Mouse (Mus musculus) forebrain, embryonic 10.5 days (tissue): ENCODE results near the gene Ccdc85c. TPM values are rescaled to one million over a fixed set of nuclear protein-coding genes. Genes with fewer than 3 reads are reported as not detected.
A peak's percentile ranks its signal among the peaks of the same experiment; 100 is the strongest.

Experiments
- DNase-seq: peaks from one replicate; pipeline ENCODE4 v3.0.0-alpha.2; 2017; ENCODE audit warnings: low spot score; ENCODE audit errors: extremely low spot score
- H3K27ac ChIP-seq: fragments of 300-500 bp; sonication (generic); 2 replicates; pipeline ENCODE4 v1.5.1; 2016; ENCODE audit warnings: mild to moderate bottlenecking
- H3K27me3 ChIP-seq: fragments of 300-500 bp; sonication (generic); 2 replicates; pipeline ENCODE4 v1.6.1; 2016; ENCODE audit warnings: mild to moderate bottlenecking; ENCODE audit not compliant: poor library complexity, severe bottlenecking
- H3K36me3 ChIP-seq: fragments of 300-500 bp; sonication (generic); replicated peaks from 2 replicates; pipeline ENCODE4 v1.6.1; 2016; ENCODE audit warnings: mild to moderate bottlenecking, moderate library complexity
- H3K4me1 ChIP-seq: fragments of 300-500 bp; sonication (generic); 2 replicates; pipeline ENCODE4 v1.6.1; 2016
- H3K4me3 ChIP-seq: fragments of 300-500 bp; sonication (generic); 2 replicates; pipeline ENCODE4 v1.5.1; 2016; ENCODE audit warnings: mild to moderate bottlenecking, moderate library complexity
- H3K9me3 ChIP-seq: fragments of 300-500 bp; sonication (generic); 2 replicates; pipeline ENCODE4 v1.6.1; 2016; ENCODE audit warnings: mild to moderate bottlenecking, moderate library complexity
- WGBS: fragments of 180-500 bp; shearing (Covaris S2); methylation state at CpG from one replicate; pipeline ENCODE4 v1.1.7; 2016; 5-methylcytosine and 5-hydroxymethylcytosine counted together
- polyA plus RNA-seq: library from polyadenylated mRNA; unstranded; fragments of >200 nt; fragmentation: Nextera tagmentation; extraction: Ambion mirVana; gene quantifications from 2 replicates; pipeline ENCODE4 v1.2.1, GENCODE M21; 2016

Ccdc85c gene
- polyA plus RNA-seq, 1 experiment from 2014 or later: 14.6 TPM

- Histone ChIP-seq H3K36me3 (peaks cover 100% of the 10 kb centered on the region), H3K4me1 (no peaks in the 10 kb centered on the region)
- 88% methylated on average over 4 of the region's 4 CpGs for WGBS
Observed at GRCm38 (mm10) chr12:108198447-108198846, 76.8 kb downstream of the Ccdc85c start.

GRCm38 (mm10) chr12:108195761-108196160 is 79.5 kb downstream of the Ccdc85c start:
- no peak overlapping the region for H3K4me3 ChIP-seq
- H3K4me1 ChIP-seq: no peaks in the 10 kb centered on the region
- H3K9me3 ChIP-seq: no peaks in the 10 kb centered on the region
- peaks cover 100% of the 10 kb centered on the region for H3K36me3 ChIP-seq
- no peaks in the 10 kb centered on the region for H3K27me3 ChIP-seq
- no peak overlapping the region for H3K27ac ChIP-seq
- 95% methylated on average over 11 of the region's 11 CpGs for WGBS
- no peak for DNase-seq

More at GRCm38 (mm10) chr12:108198447-108198846, 76.8 kb downstream of the Ccdc85c start:
- Histone ChIP-seq H3K9me3 (no peaks in the 10 kb centered on the region), H3K27me3 (no peaks in the 10 kb centered on the region), H3K4me3 (no peak overlapping the region), H3K27ac (no peak overlapping the region)
- no peak for DNase-seq

GRCm38 (mm10) chr12:108193878-108194277 is 81.3 kb downstream of the Ccdc85c start:
- DNase-seq: no peak
- WGBS: 93% methylated on average over 5 of the region's 5 CpGs
- Histone ChIP-seq H3K36me3 (peaks cover 100% of the 10 kb centered on the region), H3K4me3 (no peak overlapping the region), H3K27me3 (no peaks in the 10 kb centered on the region), H3K9me3 (no peaks in the 10 kb centered on the region), H3K27ac (no peak overlapping the region), H3K4me1 (no peaks in the 10 kb centered on the region)

GRCm38 (mm10) chr12:108187541-108188091 is 87.6 kb downstream of the Ccdc85c start:
- no peaks in the 10 kb centered on the region for H3K4me1 ChIP-seq
- no peak overlapping the region for H3K27ac ChIP-seq
- H3K9me3 ChIP-seq: no peaks in the 10 kb centered on the region
- H3K27me3 ChIP-seq: no peaks in the 10 kb centered on the region
- WGBS: 94% methylated on average over 6 of the region's 6 CpGs
- H3K4me3 ChIP-seq: no peak overlapping the region
- peaks cover 96% of the 10 kb centered on the region for H3K36me3 ChIP-seq
- no peak for DNase-seq

GRCm38 (mm10) chr12:108181716-108182115 is 93.5 kb downstream of the Ccdc85c start:
- H3K4me1 ChIP-seq: peaks cover 32% of the 10 kb centered on the region
- no peak for DNase-seq
- H3K4me3 ChIP-seq: no peak overlapping the region
- WGBS: 93% methylated on average over 6 of the region's 6 CpGs
- peaks cover 49% of the 10 kb centered on the region for H3K36me3 ChIP-seq
- H3K27ac ChIP-seq: no peak overlapping the region
- H3K9me3 ChIP-seq: no peaks in the 10 kb centered on the region
- no peaks in the 10 kb centered on the region for H3K27me3 ChIP-seq

GRCm38 (mm10) chr12:108179321-108180266 is 95.6 kb downstream of the Ccdc85c start, which contains the start of gene Ccnk:
Gene Ccnk (plus strand): TSS chr12:108179579.
- Histone ChIP-seq H3K27me3 (no peaks in the 10 kb centered on the region), H3K4me1 (peaks cover 37% of the 10 kb centered on the region), H3K9me3 (no peaks in the 10 kb centered on the region), H3K4me3 (peak within 1 kb of the TSS; percentile 98), H3K36me3 (peaks cover 29% of the 10 kb centered on the region), H3K27ac (peak within 1 kb of the TSS; percentile 95)
- under 1% methylated on average over 82 of the region's 82 CpGs for WGBS
- DNase-seq: peak; percentile 98

- H3K27ac ChIP-seq: peak within 1 kb of the TSS; percentile 95
- peaks cover 24% of the 10 kb centered on the region for H3K36me3 ChIP-seq
- no peaks in the 10 kb centered on the region for H3K9me3 ChIP-seq
- peak within 1 kb of the TSS; percentile 98 for H3K4me3 ChIP-seq
- no peak for DNase-seq
- peaks cover 37% of the 10 kb centered on the region for H3K4me1 ChIP-seq
- 1% methylated on average over 9 of the region's 9 CpGs for WGBS
- no peaks in the 10 kb centered on the region for H3K27me3 ChIP-seq
Observed at GRCm38 (mm10) chr12:108179246-108179320, 96.1 kb downstream of the Ccdc85c start, which contains the start of gene Setd3. Gene Setd3 (minus strand): TSS chr12:108179314.

GRCm38 (mm10) chr12:108178331-108179245 is 96.6 kb downstream of the Ccdc85c start:
- WGBS: under 1% methylated on average over 98 of the region's 103 CpGs
- peak; percentile 51 for DNase-seq
- no peaks in the 10 kb centered on the region for H3K27me3 ChIP-seq
- peak overlapping the region; percentile 98 for H3K4me3 ChIP-seq
- H3K4me1 ChIP-seq: peaks cover 37% of the 10 kb centered on the region
- H3K9me3 ChIP-seq: no peaks in the 10 kb centered on the region
- peaks cover 19% of the 10 kb centered on the region for H3K36me3 ChIP-seq
- peak overlapping the region; percentile 95 for H3K27ac ChIP-seq

GRCm38 (mm10) chr12:108176366-108176765 is 98.9 kb downstream of the Ccdc85c start:
- DNase-seq: no peak
- Histone ChIP-seq H3K4me3 (no peak overlapping the region), H3K4me1 (peaks cover 40% of the 10 kb centered on the region), H3K36me3 (no peaks in the 10 kb centered on the region), H3K9me3 (no peaks in the 10 kb centered on the region), H3K27ac (no peak overlapping the region), H3K27me3 (no peaks in the 10 kb centered on the region)
- WGBS: 73% methylated on average over 3 of the region's 3 CpGs

- Histone ChIP-seq H3K27ac (no peak overlapping the region), H3K27me3 (no peaks in the 10 kb centered on the region), H3K9me3 (no peaks in the 10 kb centered on the region), H3K4me3 (no peak overlapping the region), H3K4me1 (peaks cover 28% of the 10 kb centered on the region), H3K36me3 (no peaks in the 10 kb centered on the region)
- no peak for DNase-seq
- whole genome bisulfite sequencing: 80% methylated on average over 8 of the region's 8 CpGs
Observed at GRCm38 (mm10) chr12:108174606-108175505, 100.4 kb downstream of the Ccdc85c start.

- Histone ChIP-seq H3K27me3 (no peaks in the 10 kb centered on the region), H3K4me3 (no peak overlapping the region), H3K9me3 (no peaks in the 10 kb centered on the region), H3K36me3 (no peaks in the 10 kb centered on the region), H3K27ac (no peak overlapping the region), H3K4me1 (peaks cover 22% of the 10 kb centered on the region)
- no peak for DNase-seq
- 78% methylated on average over 4 of the region's 4 CpGs for WGBS
Observed at GRCm38 (mm10) chr12:108172639-108173038, 102.6 kb downstream of the Ccdc85c start.

- Histone ChIP-seq H3K9me3 (no peaks in the 10 kb centered on the region), H3K27ac (no peak overlapping the region), H3K36me3 (no peaks in the 10 kb centered on the region), H3K4me1 (peaks cover 9% of the 10 kb centered on the region), H3K27me3 (no peaks in the 10 kb centered on the region), H3K4me3 (no peak overlapping the region)
- DNase-seq: no peak
Observed at GRCm38 (mm10) chr12:108171336-108171735, 103.9 kb downstream of the Ccdc85c start.
